ENCODE assay signal across 30 mouse cellular contexts in the genomic region with DNA sequence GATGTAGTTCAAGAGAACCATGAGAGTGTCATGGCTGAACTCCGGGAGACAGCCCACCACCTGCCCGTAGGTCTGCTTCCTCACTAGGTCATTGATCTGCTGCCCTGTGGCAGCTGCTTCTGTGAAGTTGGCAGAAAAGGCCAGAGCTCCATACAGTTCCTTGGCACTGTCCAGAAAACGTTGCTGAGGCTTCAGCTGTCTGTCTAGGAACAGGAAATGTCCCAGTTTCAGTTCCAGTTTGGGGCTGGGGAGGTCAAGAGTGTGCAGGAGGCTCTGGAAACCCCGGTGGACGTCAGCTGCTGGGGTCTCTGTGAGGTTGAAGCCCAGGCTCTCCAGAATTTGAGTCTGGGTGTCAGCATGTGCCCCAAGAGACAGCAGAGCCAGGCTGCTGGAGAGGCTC. TPM values are rescaled to one million over a fixed set of nuclear protein-coding genes. Genes with fewer than 3 reads are reported as not detected.
"Had no signal": no experiment of that assay in that cellular context is flagged by ENCODE, and none has a peak within 500 bp of the region (broad histone marks: within the 10 kb centered on the region; RNA-seq: fewer than 3 reads in every experiment).

No protein-coding gene starts in this region.

- H3K4me1 ChIP-seq: intestine, embryonic 15.5 days; kidney, embryonic 15.5 days; limb, embryonic 12.5 days; limb, embryonic 15.5 days; lung, embryonic 15.5 days; midbrain, embryonic 12.5 days; midbrain, embryonic 15.5 days; neural tube, embryonic 13.5 days had no signal

- DNase-seq: kidney, adult 11 months; kidney, adult 8-10 months; kidney, postnatal 14 days; kidney, postnatal 4 days; layer of hippocampus, adult 9-11 months; lung, adult 18-20 months; lung, postnatal 10 days; lung, postnatal 36 days; retina, postnatal 1 day; right cerebral cortex, postnatal 25 days; thymus, adult 18-20 months; thymus, postnatal 36 days had no signal

- H3K9me3 ChIP-seq: intestine, embryonic 15.5 days; kidney, embryonic 15.5 days; limb, embryonic 12.5 days; limb, embryonic 15.5 days; lung, embryonic 15.5 days; midbrain, embryonic 12.5 days; midbrain, embryonic 15.5 days; neural tube, embryonic 13.5 days had no signal

- H3K4me2 ChIP-seq: intestine, embryonic 15.5 days; kidney, embryonic 15.5 days; limb, embryonic 12.5 days; limb, embryonic 15.5 days; lung, embryonic 15.5 days; midbrain, embryonic 12.5 days; midbrain, embryonic 15.5 days; neural tube, embryonic 13.5 days had no signal

- H3K27ac ChIP-seq: intestine, embryonic 15.5 days; kidney, embryonic 15.5 days; limb, embryonic 12.5 days; limb, embryonic 15.5 days; liver, embryonic 14.5 days; lung, embryonic 15.5 days; midbrain, embryonic 12.5 days; midbrain, embryonic 15.5 days; neural tube, embryonic 13.5 days had no signal

- ATAC-seq: intestine, embryonic 15.5 days; midbrain, embryonic 15.5 days had no signal

- H3K9ac ChIP-seq: intestine, embryonic 15.5 days; kidney, embryonic 15.5 days; limb, embryonic 12.5 days; limb, embryonic 15.5 days; liver, embryonic 14.5 days; lung, embryonic 15.5 days; midbrain, embryonic 12.5 days; midbrain, embryonic 15.5 days; neural tube, embryonic 13.5 days had no signal

- H3K4me3 ChIP-seq: intestine, embryonic 15.5 days; kidney, embryonic 15.5 days; limb, embryonic 12.5 days; limb, embryonic 15.5 days; lung, embryonic 15.5 days; midbrain, embryonic 12.5 days; midbrain, embryonic 15.5 days; neural tube, embryonic 13.5 days had no signal

- H3K36me3 ChIP-seq: intestine, embryonic 15.5 days; kidney, embryonic 15.5 days; limb, embryonic 12.5 days; limb, embryonic 15.5 days; lung, embryonic 15.5 days; midbrain, embryonic 12.5 days; midbrain, embryonic 15.5 days; neural tube, embryonic 13.5 days had no signal

- H3K27me3 ChIP-seq: intestine, embryonic 15.5 days; kidney, embryonic 15.5 days; limb, embryonic 15.5 days; lung, embryonic 15.5 days; midbrain, embryonic 12.5 days; midbrain, embryonic 15.5 days; neural tube, embryonic 13.5 days had no signal

RNA-seq across cellular contexts. Expression of a gene that starts 3.9 kb away (rescaled TPM):
- total RNA-seq: layer of hippocampus, adult 18-20 months; layer of hippocampus, postnatal 25 days; left cerebral cortex, adult 18-20 months; left cerebral cortex, postnatal 36 days had no signal
- polyA plus RNA-seq: kidney, embryonic 15.5 days; limb, embryonic 12.5 days; limb, embryonic 15.5 days; lung, embryonic 15.5 days; midbrain, embryonic 12.5 days; midbrain, embryonic 15.5 days; neural tube, embryonic 13.5 days; testis, adult 2 months; urinary bladder, adult 2 months had no signal

RNA-seq across cellular contexts. Expression of a gene that starts 27.1 kb away (rescaled TPM):
- total RNA-seq: layer of hippocampus, adult 18-20 months; layer of hippocampus, postnatal 25 days; left cerebral cortex, adult 18-20 months; left cerebral cortex, postnatal 36 days; neutrophil, adult 5-6 weeks had no signal
- polyA plus RNA-seq: limb, embryonic 12.5 days; midbrain, embryonic 12.5 days; midbrain, embryonic 15.5 days; neural tube, embryonic 13.5 days had no signal

RNA-seq across cellular contexts. Expression of a gene that starts 27.7 kb away (rescaled TPM):
- total RNA-seq: neutrophil, adult 5-6 weeks had no signal
- polyA plus RNA-seq: intestine, embryonic 15.5 days; kidney, embryonic 15.5 days; limb, embryonic 12.5 days; liver, embryonic 14.5 days; midbrain, embryonic 15.5 days; neural tube, embryonic 13.5 days; spleen, adult 2 months; urinary bladder, adult 2 months had no signal

RNA-seq across cellular contexts. Expression of a gene that starts 58.4 kb away (rescaled TPM):
- total RNA-seq: layer of hippocampus, adult 18-20 months; layer of hippocampus, postnatal 25 days; left cerebral cortex, postnatal 36 days; neutrophil, adult 5-6 weeks had no signal
- polyA plus RNA-seq: intestine, embryonic 15.5 days; kidney, embryonic 15.5 days; limb, embryonic 12.5 days; lung, embryonic 15.5 days; midbrain, embryonic 12.5 days; midbrain, embryonic 15.5 days; neural tube, embryonic 13.5 days; stomach, embryonic 16.5 days; testis, adult 2 months; urinary bladder, adult 2 months had no signal
